Mouse (Mus musculus): ENCODE results near the gene Gm9945. TPM values are rescaled to one million over a fixed set of nuclear protein-coding genes. Genes with fewer than 3 reads are reported as not detected.
A peak's percentile ranks its signal among the peaks of the same experiment; 100 is the strongest.

Gm9945 gene
- total RNA-seq, 1 experiment from 2014 or later: not detected

GRCm38 (mm10) chr11:53456474-53457371 is 23.2 kb upstream of the Gm9945 start, which contains the start of the genes Gm10447 and Shroom1:
Gene Gm10447 (minus strand): TSS chr11:53457110.
Gene Shroom1 (plus strand): TSS chr11:53457205.
- ATAC-seq (replicated peaks in 1 of 2; ENCODE audit: insufficient read depth in 1 of 2, low FRiP score in 2 of 2, low TSS enrichment in 1 of 2, low read depth in 1 of 2, poor library complexity in 2 of 2, severe bottlenecking in 2 of 2): peak; percentile 44 to 68; a peak in 3 of 4 replicates

GRCm38 (mm10) chr11:53457372-53457954 is 22.5 kb upstream of the Gm9945 start:
- peak; percentile 35 to 38; a peak in 1 of 4 replicates for ATAC-seq (replicated peaks in 1 of 2; ENCODE audit: insufficient read depth in 1 of 2, low FRiP score in 2 of 2, low TSS enrichment in 1 of 2, low read depth in 1 of 2, poor library complexity in 2 of 2, severe bottlenecking in 2 of 2)

- ATAC-seq (replicated peaks in 1 of 2; ENCODE audit: insufficient read depth in 1 of 2, low FRiP score in 2 of 2, low TSS enrichment in 1 of 2, low read depth in 1 of 2, poor library complexity in 2 of 2, severe bottlenecking in 2 of 2): no peak
Measured at GRCm38 (mm10) chr11:53458996-53459395, 21.0 kb upstream of the Gm9945 start.

DNA sequence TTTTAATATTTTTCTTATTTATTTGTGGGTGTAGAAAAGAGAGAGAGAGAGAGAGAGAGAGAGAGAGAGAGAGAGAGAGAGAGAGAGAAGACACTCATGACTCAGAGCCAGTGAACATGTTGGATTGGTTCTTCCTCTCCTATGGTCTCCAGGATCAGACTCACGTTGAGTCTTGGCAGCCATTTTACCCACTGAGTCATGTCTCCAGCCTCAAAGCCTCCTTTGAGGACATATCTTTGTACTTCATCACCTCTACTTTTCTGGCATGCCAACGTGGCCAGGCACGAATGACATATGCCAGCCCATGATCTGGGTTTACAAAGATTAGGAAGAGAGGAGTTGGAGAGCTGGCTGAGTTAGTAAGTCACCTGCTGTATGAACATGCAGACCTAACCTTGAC is 19.8 kb upstream of the Gm9945 start:
- no peak for ATAC-seq (replicated peaks in 1 of 2; ENCODE audit: insufficient read depth in 1 of 2, low FRiP score in 2 of 2, low TSS enrichment in 1 of 2, low read depth in 1 of 2, poor library complexity in 2 of 2, severe bottlenecking in 2 of 2)

- ATAC-seq (replicated peaks in 1 of 2; ENCODE audit: insufficient read depth in 1 of 2, low FRiP score in 2 of 2, low TSS enrichment in 1 of 2, low read depth in 1 of 2, poor library complexity in 2 of 2, severe bottlenecking in 2 of 2): no peak
Measured at GRCm38 (mm10) chr11:53461727-53462126, 18.2 kb upstream of the Gm9945 start.

- ATAC-seq (replicated peaks in 1 of 2; ENCODE audit: insufficient read depth in 1 of 2, low FRiP score in 2 of 2, low TSS enrichment in 1 of 2, low read depth in 1 of 2, poor library complexity in 2 of 2, severe bottlenecking in 2 of 2): peak in 1 of 2 experiments; percentile 31; a peak in 2 of 4 replicates
Measured at GRCm38 (mm10) chr11:53463551-53464424, 16.2 kb upstream of the Gm9945 start.

DNA sequence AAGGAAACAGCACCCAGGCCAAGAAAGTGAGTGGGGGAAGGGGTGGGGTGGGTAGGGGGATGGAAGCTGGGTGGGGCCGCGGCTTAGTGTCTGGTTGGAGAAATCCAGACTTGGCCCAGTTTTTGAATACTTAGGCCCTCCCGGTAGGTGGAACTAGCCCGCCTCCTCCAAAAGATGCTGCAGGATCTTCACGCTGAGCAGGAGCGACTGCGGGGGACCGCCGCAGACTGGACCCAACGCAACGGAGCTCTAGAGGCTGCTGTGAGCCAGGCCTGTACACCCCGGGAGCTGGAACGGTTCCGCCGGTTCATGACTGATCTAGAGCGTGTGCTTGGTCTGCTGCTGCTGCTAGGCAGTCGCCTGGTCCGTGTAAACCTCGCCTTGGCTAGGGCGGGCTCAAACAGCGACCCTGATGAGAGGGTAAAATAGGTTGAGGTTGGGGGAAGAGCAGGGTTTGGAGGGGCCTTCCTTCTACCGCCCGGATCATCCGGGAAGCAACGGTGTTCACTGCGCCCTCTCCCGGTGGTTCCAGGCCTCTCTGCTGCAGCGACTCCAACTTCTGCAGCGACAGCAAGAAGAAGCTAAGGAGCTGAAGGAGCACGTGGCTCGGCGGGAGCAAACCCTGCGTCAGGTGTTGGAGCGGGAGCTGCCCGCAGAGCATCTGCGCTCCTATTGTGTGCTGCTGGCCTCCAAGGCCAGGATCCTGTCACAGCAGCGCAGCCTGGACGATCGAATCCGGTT is 13.6 kb upstream of the Gm9945 start:
- peak; percentile 17 to 45; a peak in 2 of 4 replicates for ATAC-seq (replicated peaks in 1 of 2; ENCODE audit: insufficient read depth in 1 of 2, low FRiP score in 2 of 2, low TSS enrichment in 1 of 2, low read depth in 1 of 2, poor library complexity in 2 of 2, severe bottlenecking in 2 of 2)

GRCm38 (mm10) chr11:53469294-53469967 is 10.5 kb upstream of the Gm9945 start:
- ATAC-seq (replicated peaks in 1 of 2; ENCODE audit: insufficient read depth in 1 of 2, low FRiP score in 2 of 2, low TSS enrichment in 1 of 2, low read depth in 1 of 2, poor library complexity in 2 of 2, severe bottlenecking in 2 of 2): 0 out of 4 replicates have a peak, but pooled peaks of 1 of the 2 experiments have one; percentile 3

GRCm38 (mm10) chr11:53469968-53470695 is 9.8 kb upstream of the Gm9945 start, which contains the start of gene Gm9837:
Gene Gm9837 (minus strand): TSS chr11:53470479.
- ATAC-seq (replicated peaks in 1 of 2; ENCODE audit: insufficient read depth in 1 of 2, low FRiP score in 2 of 2, low TSS enrichment in 1 of 2, low read depth in 1 of 2, poor library complexity in 2 of 2, severe bottlenecking in 2 of 2): peak; percentile 85 to 88

DNA sequence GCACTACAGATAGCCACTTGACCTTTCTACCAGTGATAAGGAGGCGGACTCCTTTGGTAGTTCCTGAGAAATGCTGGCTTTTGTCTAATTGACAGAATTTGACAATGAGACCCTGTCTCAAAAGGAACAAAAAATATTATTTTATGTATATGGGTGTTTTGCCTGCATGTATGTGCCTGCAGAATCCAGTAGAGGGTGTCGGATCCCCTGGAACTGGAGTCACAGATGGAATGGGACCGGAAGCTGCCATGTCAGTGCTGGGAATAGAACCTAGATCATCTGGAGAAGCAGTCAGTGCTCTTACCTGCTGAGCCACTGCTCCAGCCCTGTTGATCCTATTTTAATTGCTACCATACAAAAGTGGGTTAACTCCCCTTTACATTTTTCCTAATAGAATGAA is 7.3 kb upstream of the Gm9945 start:
- no peak for ATAC-seq (replicated peaks in 1 of 2; ENCODE audit: insufficient read depth in 1 of 2, low FRiP score in 2 of 2, low TSS enrichment in 1 of 2, low read depth in 1 of 2, poor library complexity in 2 of 2, severe bottlenecking in 2 of 2)

DNA sequence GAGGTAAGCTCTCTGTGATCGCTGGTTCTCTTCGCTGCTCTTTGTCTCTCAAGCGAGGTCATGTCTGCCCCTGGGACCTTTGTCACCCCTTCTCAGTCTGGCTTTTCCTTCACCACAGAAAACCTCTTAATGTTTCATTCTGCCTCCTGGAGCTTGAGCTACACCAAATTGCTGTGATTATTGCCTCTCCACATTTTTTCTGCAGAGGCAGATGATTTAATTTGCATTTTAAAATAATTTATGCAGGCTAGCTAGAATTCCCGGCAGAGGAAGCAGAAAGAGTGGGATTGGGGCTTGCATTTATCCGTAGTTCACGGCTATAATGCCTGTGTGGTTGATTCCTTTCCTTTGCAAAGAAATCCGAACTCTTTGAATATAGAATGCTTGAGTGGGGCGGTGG is 4.3 kb upstream of the Gm9945 start:
- ATAC-seq (replicated peaks in 1 of 2; ENCODE audit: insufficient read depth in 1 of 2, low FRiP score in 2 of 2, low TSS enrichment in 1 of 2, low read depth in 1 of 2, poor library complexity in 2 of 2, severe bottlenecking in 2 of 2): no peak

- no peak for ATAC-seq (replicated peaks in 1 of 2; ENCODE audit: insufficient read depth in 1 of 2, low FRiP score in 2 of 2, low TSS enrichment in 1 of 2, low read depth in 1 of 2, poor library complexity in 2 of 2, severe bottlenecking in 2 of 2)
Measured at GRCm38 (mm10) chr11:53477833-53478232, 2.1 kb upstream of the Gm9945 start.

- no peak for ATAC-seq (replicated peaks in 1 of 2; ENCODE audit: insufficient read depth in 1 of 2, low FRiP score in 2 of 2, low TSS enrichment in 1 of 2, low read depth in 1 of 2, poor library complexity in 2 of 2, severe bottlenecking in 2 of 2)
Measured at GRCm38 (mm10) chr11:53478383-53479170, 1.4 kb upstream of the Gm9945 start.

- no peak for ATAC-seq (replicated peaks in 1 of 2; ENCODE audit: insufficient read depth in 1 of 2, low FRiP score in 2 of 2, low TSS enrichment in 1 of 2, low read depth in 1 of 2, poor library complexity in 2 of 2, severe bottlenecking in 2 of 2)
Measured at GRCm38 (mm10) chr11:53479171-53479782, 689 bp upstream of the Gm9945 start.

All from hematopoietic stem cell, adult 5-6 weeks (primary cell).